Mouse (Mus musculus) G1E (cell line): ENCODE measurements around the gene Hif3a.

Source experiments
- CTCF ChIP-seq: IDR thresholded peaks from 2 replicates; pipeline ENCODE4 v1.5.1; 2012; ENCODE audit warnings: low read depth, low read length, inconsistent platforms, mixed read lengths
- GATA1 ChIP-seq: IDR thresholded peaks from 2 replicates; pipeline ENCODE4 v1.6.1; 2012; ENCODE audit warnings: borderline replicate concordance, low read length, inconsistent platforms, mixed read lengths
- POLR2AphosphoS5 ChIP-seq: IDR thresholded peaks from 2 replicates; pipeline ENCODE4 v1.6.1; 2012; ENCODE audit warnings: low read depth, low read length, inconsistent platforms; ENCODE audit not compliant: insufficient replicate concordance
- TAL1 ChIP-seq: conservative IDR thresholded peaks from 2 replicates; pipeline ENCODE4 v1.6.1; 2012; ENCODE audit warnings: low read depth, low read length, inconsistent platforms, mixed read lengths

DNA sequence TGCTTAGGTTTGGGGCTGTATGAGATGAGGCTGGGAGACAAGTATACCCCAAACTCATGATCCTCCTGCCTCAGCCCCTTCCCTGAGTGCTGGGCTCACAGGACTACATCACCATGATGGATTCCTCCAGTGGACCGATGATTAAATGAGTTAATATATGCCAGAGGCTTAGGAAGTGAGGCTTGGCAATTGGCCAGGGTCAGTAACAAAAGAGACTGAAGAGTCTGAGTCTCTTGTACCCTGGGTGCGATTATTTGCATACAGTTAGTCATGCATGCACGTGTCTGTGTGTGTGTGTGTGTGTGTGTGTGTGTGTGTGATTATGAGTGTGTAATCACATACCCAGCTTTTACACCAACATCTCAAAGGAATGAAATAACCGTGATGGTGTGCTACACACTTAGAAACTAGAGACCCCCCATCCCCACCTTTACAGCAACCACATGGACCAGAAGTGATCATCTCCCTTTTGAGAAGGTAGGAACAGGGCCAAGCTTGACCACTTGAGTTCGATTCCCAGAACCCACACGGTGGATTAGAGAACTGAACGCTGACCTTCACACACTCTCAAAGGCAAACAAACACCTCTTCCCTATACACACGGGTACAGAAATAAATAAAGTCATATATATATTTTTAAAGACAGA, 3.3 kb downstream of the Hif3a start:
- no peak for TF ChIP-seq CTCF
- TF ChIP-seq TAL1: no peak
- no peak; the same call in 1 of the 2 replicates for TF ChIP-seq POLR2AphosphoS5
- TF ChIP-seq GATA1: no peak
